Mouse (Mus musculus): ENCODE results near the gene Gmppa. TPM values are rescaled to one million over a fixed set of nuclear protein-coding genes. Genes with fewer than 3 reads are reported as not detected.

Gmppa gene
- 10 to 100 TPM; 53.0 to 85.9 TPM for total RNA-seq (2023)

DNA sequence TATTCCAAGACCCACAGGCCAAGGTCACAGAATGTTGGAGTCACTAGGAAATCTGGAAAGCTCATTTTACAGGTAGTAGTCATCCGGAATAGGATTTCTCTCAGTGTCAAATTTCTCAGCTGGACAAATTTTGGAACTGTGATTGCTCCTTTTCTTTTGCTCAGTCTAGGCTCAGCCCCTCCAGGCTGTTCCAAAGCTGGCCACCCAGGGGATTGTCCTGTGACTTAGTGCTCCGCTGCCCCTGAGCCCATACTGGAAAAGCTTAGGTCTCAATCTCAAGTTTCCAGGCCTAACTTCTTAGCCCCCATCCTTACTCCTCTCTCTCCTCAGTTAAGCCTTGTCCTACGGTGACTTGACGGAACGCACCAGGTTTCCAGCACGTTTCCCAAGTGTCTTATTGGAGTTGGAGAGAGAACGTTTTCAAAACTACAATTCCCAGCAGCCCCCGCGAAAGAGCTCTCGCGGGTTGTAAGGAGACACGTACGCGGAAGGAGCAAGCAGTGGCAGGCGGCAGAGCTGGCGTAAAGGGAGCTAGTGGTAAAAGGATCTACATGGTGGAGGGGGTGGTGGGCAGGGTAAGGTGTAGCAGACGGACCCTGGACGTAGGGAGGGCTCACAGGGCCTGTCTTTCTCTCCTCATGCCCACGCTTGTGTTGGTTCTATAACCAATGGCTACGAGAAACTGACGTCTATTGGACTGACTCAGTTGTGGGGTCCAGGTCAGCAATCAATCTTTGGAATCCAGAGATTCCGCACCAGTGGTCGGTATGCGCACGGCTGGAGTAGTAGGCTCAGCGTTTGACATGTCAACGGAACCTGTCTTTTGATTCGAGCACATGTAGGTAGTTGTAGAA lies at the start of gene Gmppa:
Gene Gmppa, plus strand, starts transcription at position 456 of the 854 bp plus-strand sequence.

DNA sequence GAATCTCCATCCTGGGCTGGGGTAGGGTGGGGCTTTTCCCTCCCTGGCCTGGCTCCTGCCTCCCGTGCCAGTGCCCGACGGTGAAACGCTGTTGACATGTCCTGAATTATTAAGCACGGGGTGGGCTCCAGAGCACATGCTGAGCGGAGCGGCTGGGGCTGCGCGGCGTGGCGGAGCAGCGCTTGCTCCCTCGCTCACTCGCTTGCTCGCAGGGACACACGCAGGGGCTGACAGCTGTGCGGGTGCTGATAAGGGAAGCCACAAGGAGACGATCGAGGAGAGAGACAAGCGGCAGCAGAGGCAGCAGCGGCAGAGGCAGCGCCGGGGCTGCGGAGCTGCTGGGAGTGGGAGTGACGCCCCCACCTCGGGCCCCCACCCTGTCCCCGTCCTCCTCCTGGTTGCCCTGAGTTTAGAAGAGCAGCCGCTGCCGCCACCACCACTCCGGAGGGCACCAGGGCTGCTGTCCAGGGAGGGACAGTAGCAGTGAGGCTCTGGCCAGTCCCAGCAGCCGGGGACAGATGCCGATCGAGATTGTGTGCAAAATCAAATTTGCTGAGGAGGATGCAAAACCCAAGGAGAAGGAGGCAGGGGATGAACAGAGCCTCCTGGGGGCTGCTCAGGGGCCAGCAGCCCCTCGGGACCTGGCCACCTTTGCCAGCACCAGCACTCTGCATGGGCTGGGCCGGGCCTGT lies 14.7 kb downstream of the Gmppa start, which contains the start of gene Asic4:
Gene Asic4, plus strand, starts transcription at position 123 of the 692 bp plus-strand sequence.

DNA sequence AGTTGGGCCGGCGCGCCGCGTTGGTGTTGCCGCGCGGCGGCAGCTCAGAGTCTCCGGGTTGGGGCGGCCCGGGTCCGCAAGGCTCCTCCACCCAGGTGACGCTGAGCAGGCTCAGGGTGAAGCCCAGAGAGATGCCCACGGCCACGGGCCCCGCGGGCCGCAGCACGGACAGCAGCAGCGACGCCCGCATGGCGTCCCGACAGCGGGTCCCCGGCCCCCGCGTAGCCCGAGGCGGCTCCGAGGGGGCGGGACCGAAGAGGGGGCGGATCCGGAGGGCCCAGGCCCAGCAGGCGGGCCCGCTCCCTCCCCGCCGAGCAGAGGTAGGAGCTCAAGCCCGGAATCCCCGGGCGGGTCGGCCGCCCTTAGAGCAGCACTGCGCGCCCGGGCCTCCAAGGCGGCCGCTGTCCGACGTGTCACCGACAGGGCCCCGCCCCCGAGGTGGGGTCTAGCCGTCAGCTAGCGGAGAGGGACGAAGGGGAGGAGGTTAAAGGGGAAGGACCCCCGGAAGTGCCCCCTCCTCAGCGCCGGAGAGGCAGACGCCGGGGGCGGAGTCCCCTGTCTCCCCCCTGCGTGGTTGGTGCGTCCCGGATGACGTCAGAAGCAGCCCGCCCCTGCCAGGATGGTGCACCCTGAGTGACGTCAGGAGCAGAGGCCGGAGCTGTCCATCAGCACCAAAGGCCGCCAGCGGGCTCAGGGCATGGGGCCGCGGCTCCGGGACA lies 43.3 kb downstream of the Gmppa start, which contains the start of the genes Chpf and Tmem198:
Gene Chpf, minus strand, starts transcription at position 392 of the 719 bp plus-strand sequence.
Gene Tmem198, plus strand, starts transcription at position 617 of the 719 bp plus-strand sequence.

Other genes with a start within 250 kb of the Gmppa start
- 10 to 100 TPM; 34.6 to 40.2 TPM for gene Ankzf1, start 243.8 kb upstream of the Gmppa start, total RNA-seq (2023)
- 10 to 100 TPM; 35.2 to 35.5 TPM for gene Atg9a, start 243.7 kb upstream of the Gmppa start, total RNA-seq (2023)
- 10 to 100 TPM; 12.0 to 14.8 TPM for gene Glb1l, start 225.1 kb upstream of the Gmppa start, total RNA-seq (2023)
- gene Stk16, start 225.1 kb upstream of the Gmppa start, total RNA-seq (2023): 10 to 100 TPM; 89.6 to 90.5 TPM
- gene Tuba4a, start 216.1 kb upstream of the Gmppa start, total RNA-seq (2023): 100 to 1,000 TPM; 205 to 218 TPM
- not detected for gene A630095N17Rik, start 203.8 kb upstream of the Gmppa start, total RNA-seq (2023)
- gene Dnajb2, start 199.5 kb upstream of the Gmppa start, total RNA-seq (2023): 10 to 100 TPM; 64.1 to 88.9 TPM
- not detected for gene Ptprn, start 171.4 kb upstream of the Gmppa start, total RNA-seq (2023)
- gene Resp18, start 157.5 kb upstream of the Gmppa start, total RNA-seq (2023): not detected
- gene Dnpep, start 117.9 kb upstream of the Gmppa start, total RNA-seq (2023): 10 to 100 TPM; 51.6 to 61.7 TPM
- not detected for gene Des, start 75.6 kb upstream of the Gmppa start, total RNA-seq (2023)
- gene Speg, start 60.6 kb upstream of the Gmppa start, total RNA-seq (2023): not detected
- gene Asic4, start 14.5 kb downstream of the Gmppa start, total RNA-seq (2023): not detected
- 10 to 100 TPM; 23.1 to 24.5 TPM for gene Chpf, start 43.4 kb downstream of the Gmppa start, total RNA-seq (2023)
- 1 to 10 TPM; 2.8 to 5.5 TPM for gene Tmem198, start 43.6 kb downstream of the Gmppa start, total RNA-seq (2023)
- not detected for gene Obsl1, start 70.5 kb downstream of the Gmppa start, total RNA-seq (2023)
- gene Inha, start 71.1 kb downstream of the Gmppa start, total RNA-seq (2023): not detected
- gene Stk11ip, start 85.6 kb downstream of the Gmppa start, total RNA-seq (2023): 100 to 1,000 TPM; 174 to 178 TPM
- under 1 TPM; 0.26 to 0.36 TPM for gene Slc4a3, start 110.3 kb downstream of the Gmppa start, total RNA-seq (2023)

Data from B cell, adult 67 days (primary cell).